ENCODE assay signal across 7 mouse cellular contexts in genomic region chr4:155735788-155736187, GRCm38 (mm10). TPM values are rescaled to one million over a fixed set of nuclear protein-coding genes. Genes with fewer than 3 reads are reported as not detected.
A peak's percentile ranks its signal among the peaks of the same experiment; 100 is the strongest.
DNase-seq lines count a peak whose midpoint lies in the region; ATAC-seq lines count a peak whose summit lies in the region.

No protein-coding gene starts in this region.

- no peak for DNase-seq in embryonic facial prominence, embryonic 14.5 days (ENCODE audit: low spot score)
- DNase-seq in left cerebral cortex, postnatal 36 days (ENCODE audit: low spot score in 2 of 2): no peak

- peak overlapping the region; percentile 91 for H3K9ac ChIP-seq in embryonic facial prominence, embryonic 14.5 days (ENCODE audit: low read depth, low read length)
- H3K9ac ChIP-seq in limb, embryonic 12.5 days (replicated peaks): peak overlapping the region; percentile 77
- peak overlapping the region; percentile 77 for H3K9ac ChIP-seq in stomach, embryonic 14.5 days (replicated peaks; ENCODE audit: low read depth, low read length)

- H3K4me2 ChIP-seq in embryonic facial prominence, embryonic 14.5 days (ENCODE audit: low read depth, low read length): peak overlapping the region; percentile 78
- H3K4me2 ChIP-seq in limb, embryonic 12.5 days: peak overlapping the region; percentile 93
- peak overlapping the region; percentile 58 for H3K4me2 ChIP-seq in stomach, embryonic 14.5 days (replicated peaks; ENCODE audit: low read depth, low read length)

- H3K27me3 ChIP-seq in megakaryocyte, embryonic 14.5 days (replicated peaks): no peaks in the 10 kb centered on the region
- H3K27me3 ChIP-seq in embryonic facial prominence, embryonic 14.5 days (replicated peaks; ENCODE audit: control insufficient read depth, insufficient read depth, low read length): no peaks in the 10 kb centered on the region
- no peaks in the 10 kb centered on the region for H3K27me3 ChIP-seq in limb, embryonic 12.5 days
- H3K27me3 ChIP-seq in stomach, embryonic 14.5 days (ENCODE audit: control insufficient read depth, insufficient read depth, low read length): no peaks in the 10 kb centered on the region

- intact Hi-C loops in left cerebral cortex, postnatal 36 days (cut with DNase I): no loop called here

- no peak for ATAC-seq in megakaryocyte, adult 5-6 weeks (ENCODE audit: poor library complexity, severe bottlenecking)
- ATAC-seq in embryonic facial prominence, embryonic 14.5 days (ENCODE audit: low read depth): no peak
- ATAC-seq in limb, embryonic 12.5 days (ENCODE audit: insufficient number of reproducible peaks, insufficient read depth, low FRiP score, low TSS enrichment, low read depth): no peak
- ATAC-seq in stomach, embryonic 14.5 days (ENCODE audit: insufficient number of reproducible peaks, insufficient read depth, low FRiP score, low read depth): no peak
- no peak for ATAC-seq in activated CD4-positive, CD25-positive, alpha-beta regulatory T cell, adult 4 months

- H3K9me3 ChIP-seq in megakaryocyte, embryonic 14.5 days: no peaks in the 10 kb centered on the region
- no peaks in the 10 kb centered on the region for H3K9me3 ChIP-seq in embryonic facial prominence, embryonic 14.5 days (ENCODE audit: control insufficient read depth, low read length)
- H3K9me3 ChIP-seq in limb, embryonic 12.5 days: no peaks in the 10 kb centered on the region
- H3K9me3 ChIP-seq in stomach, embryonic 14.5 days (ENCODE audit: control insufficient read depth, low read depth, low read length): no peaks in the 10 kb centered on the region

- peaks cover 83% of the 10 kb centered on the region for H3K36me3 ChIP-seq in megakaryocyte, embryonic 14.5 days (replicated peaks; ENCODE audit: low read length)
- peaks cover 44% of the 10 kb centered on the region; the same call in 1 of the 2 replicates for H3K36me3 ChIP-seq in embryonic facial prominence, embryonic 14.5 days (ENCODE audit: control insufficient read depth, insufficient read depth, low read length)
- H3K36me3 ChIP-seq in limb, embryonic 12.5 days: peaks cover 69% of the 10 kb centered on the region
- peaks cover 9% of the 10 kb centered on the region for H3K36me3 ChIP-seq in stomach, embryonic 14.5 days (ENCODE audit: control insufficient read depth, insufficient read depth, low read length)

- peak overlapping the region; percentile 97 for H3K4me3 ChIP-seq in megakaryocyte, embryonic 14.5 days (replicated peaks)
- peak overlapping the region; percentile 79 for H3K4me3 ChIP-seq in embryonic facial prominence, embryonic 14.5 days (ENCODE audit: low read depth, low read length)
- peak overlapping the region; percentile 85 for H3K4me3 ChIP-seq in limb, embryonic 12.5 days (replicated peaks)
- H3K4me3 ChIP-seq in stomach, embryonic 14.5 days (ENCODE audit: low read depth, low read length): peak overlapping the region; percentile 62

- H3K27ac ChIP-seq in embryonic facial prominence, embryonic 14.5 days (replicated peaks; ENCODE audit: low read depth, low read length): no peak overlapping the region
- H3K27ac ChIP-seq in limb, embryonic 12.5 days: peak overlapping the region; percentile 89
- no peak overlapping the region for H3K27ac ChIP-seq in stomach, embryonic 14.5 days (ENCODE audit: low read length)

- H3K4me1 ChIP-seq in megakaryocyte, embryonic 14.5 days: peaks cover 64% of the 10 kb centered on the region
- peaks cover 10% of the 10 kb centered on the region for H3K4me1 ChIP-seq in embryonic facial prominence, embryonic 14.5 days (ENCODE audit: control insufficient read depth, insufficient read depth, low read length)
- peaks cover 22% of the 10 kb centered on the region for H3K4me1 ChIP-seq in limb, embryonic 12.5 days (replicated peaks)
- peaks cover 7% of the 10 kb centered on the region for H3K4me1 ChIP-seq in stomach, embryonic 14.5 days (ENCODE audit: control insufficient read depth, insufficient read depth, low read length)

- 73% methylated on average over 5 of the region's 5 CpGs for WGBS in embryonic facial prominence, embryonic 14.5 days
- WGBS in limb, embryonic 12.5 days: 69% methylated on average over 5 of the region's 5 CpGs
- 66% methylated on average over 5 of the region's 5 CpGs for WGBS in stomach, embryonic 14.5 days

RNA-seq across cellular contexts. Expression of gene Tmem240, which starts 1.2 kb away (rescaled TPM):
- polyA plus RNA-seq in megakaryocyte, embryonic 14.5 days (2012; ENCODE audit: insufficient read depth, low replicate concordance): 1.2 and 3.2 TPM in 2 replicates
- total RNA-seq in megakaryocyte, adult 5-6 weeks (2015): 0.09 and 0.30 TPM in 2 replicates
- 0.18 TPM in 1 of 2 replicates, not detected in the other for total RNA-seq in megakaryocyte, adult 5-6 weeks (2017)
- 0.87 and 0.92 TPM in 2 replicates for polyA plus RNA-seq in embryonic facial prominence, embryonic 14.5 days (2014; fragmentation: Nextera tagmentation; extraction: Ambion mirVana)
- 1.4 and 1.6 TPM in 2 replicates for polyA plus RNA-seq in limb, embryonic 12.5 days (2016; fragmentation: Nextera tagmentation; extraction: Ambion mirVana)
- polyA plus RNA-seq in stomach, embryonic 14.5 days (2014; fragmentation: Nextera tagmentation; extraction: Ambion mirVana): 0.56 TPM in 2 replicates
- total RNA-seq in left cerebral cortex, postnatal 36 days (2021): 10 to 100 TPM; 55.5 to 62.2 TPM
- under 1 TPM in 1 of 2 experiments, not detected in 1; 0.22 TPM for polyA plus RNA-seq in activated CD4-positive, CD25-positive, alpha-beta regulatory T cell, adult 4 months (2017; shearing (Covaris generic))

RNA-seq across cellular contexts. Expression of gene Atad3a, which starts 25.1 kb away (rescaled TPM):
- 11.3 and 20.5 TPM in 2 replicates for polyA plus RNA-seq in megakaryocyte, embryonic 14.5 days (2012; ENCODE audit: insufficient read depth, low replicate concordance)
- total RNA-seq in megakaryocyte, adult 5-6 weeks (2015): 13.5 and 14.1 TPM in 2 replicates
- 17.8 and 22.9 TPM in 2 replicates for total RNA-seq in megakaryocyte, adult 5-6 weeks (2017)
- 77.0 and 77.9 TPM in 2 replicates for polyA plus RNA-seq in embryonic facial prominence, embryonic 14.5 days (2014; fragmentation: Nextera tagmentation; extraction: Ambion mirVana)
- 104 and 108 TPM in 2 replicates for polyA plus RNA-seq in limb, embryonic 12.5 days (2016; fragmentation: Nextera tagmentation; extraction: Ambion mirVana)
- 89.1 and 90.9 TPM in 2 replicates for polyA plus RNA-seq in stomach, embryonic 14.5 days (2014; fragmentation: Nextera tagmentation; extraction: Ambion mirVana)
- total RNA-seq in left cerebral cortex, postnatal 36 days (2021): 10 to 100 TPM; 37.5 to 48.3 TPM
- polyA plus RNA-seq in activated CD4-positive, CD25-positive, alpha-beta regulatory T cell, adult 4 months (2017; shearing (Covaris generic)): 10 to 100 TPM; 16.3 to 21.0 TPM

RNA-seq across cellular contexts. Expression of gene Ssu72, which starts 31.2 kb away (rescaled TPM):
- polyA plus RNA-seq in megakaryocyte, embryonic 14.5 days (2012; ENCODE audit: insufficient read depth, low replicate concordance): 37.1 and 112 TPM in 2 replicates
- total RNA-seq in megakaryocyte, adult 5-6 weeks (2015): 130 and 132 TPM in 2 replicates
- total RNA-seq in megakaryocyte, adult 5-6 weeks (2017): 125 and 133 TPM in 2 replicates
- 133 and 146 TPM in 2 replicates for polyA plus RNA-seq in embryonic facial prominence, embryonic 14.5 days (2014; fragmentation: Nextera tagmentation; extraction: Ambion mirVana)
- 143 and 145 TPM in 2 replicates for polyA plus RNA-seq in limb, embryonic 12.5 days (2016; fragmentation: Nextera tagmentation; extraction: Ambion mirVana)
- 140 and 145 TPM in 2 replicates for polyA plus RNA-seq in stomach, embryonic 14.5 days (2014; fragmentation: Nextera tagmentation; extraction: Ambion mirVana)
- 100 to 1,000 TPM in 1 of 2 experiments, 10 to 100 TPM in 1; 87.0 to 104 TPM for total RNA-seq in left cerebral cortex, postnatal 36 days (2021)
- 100 to 1,000 TPM; 158 to 181 TPM for polyA plus RNA-seq in activated CD4-positive, CD25-positive, alpha-beta regulatory T cell, adult 4 months (2017; shearing (Covaris generic))

RNA-seq across cellular contexts. Expression of gene Vwa1, which starts 38.7 kb away (rescaled TPM):
- polyA plus RNA-seq in megakaryocyte, embryonic 14.5 days (2012; ENCODE audit: insufficient read depth, low replicate concordance): 0.41 and 1.4 TPM in 2 replicates
- not detected in 2 replicates for total RNA-seq in megakaryocyte, adult 5-6 weeks (2015)
- total RNA-seq in megakaryocyte, adult 5-6 weeks (2017): 0.20 TPM in 1 of 2 replicates, not detected in the other
- 12.7 and 14.9 TPM in 2 replicates for polyA plus RNA-seq in embryonic facial prominence, embryonic 14.5 days (2014; fragmentation: Nextera tagmentation; extraction: Ambion mirVana)
- polyA plus RNA-seq in limb, embryonic 12.5 days (2016; fragmentation: Nextera tagmentation; extraction: Ambion mirVana): 8.3 and 8.8 TPM in 2 replicates
- 26.8 and 28.4 TPM in 2 replicates for polyA plus RNA-seq in stomach, embryonic 14.5 days (2014; fragmentation: Nextera tagmentation; extraction: Ambion mirVana)
- 10 to 100 TPM; 13.1 to 13.4 TPM for total RNA-seq in left cerebral cortex, postnatal 36 days (2021)
- under 1 TPM in 1 of 2 experiments, not detected in 1; 0.09 TPM for polyA plus RNA-seq in activated CD4-positive, CD25-positive, alpha-beta regulatory T cell, adult 4 months (2017; shearing (Covaris generic))

RNA-seq across cellular contexts. Expression of gene Fndc10, which starts 41.6 kb away (rescaled TPM):
- polyA plus RNA-seq in megakaryocyte, embryonic 14.5 days (2012; ENCODE audit: insufficient read depth, low replicate concordance): 0.44 and 4.7 TPM in 2 replicates
- total RNA-seq in megakaryocyte, adult 5-6 weeks (2015): 0.55 and 0.71 TPM in 2 replicates
- 0.26 and 0.45 TPM in 2 replicates for total RNA-seq in megakaryocyte, adult 5-6 weeks (2017)
- polyA plus RNA-seq in embryonic facial prominence, embryonic 14.5 days (2014; fragmentation: Nextera tagmentation; extraction: Ambion mirVana): 6.3 and 6.9 TPM in 2 replicates
- 9.3 and 11.2 TPM in 2 replicates for polyA plus RNA-seq in limb, embryonic 12.5 days (2016; fragmentation: Nextera tagmentation; extraction: Ambion mirVana)
- polyA plus RNA-seq in stomach, embryonic 14.5 days (2014; fragmentation: Nextera tagmentation; extraction: Ambion mirVana): 3.1 and 3.2 TPM in 2 replicates
- 10 to 100 TPM; 26.4 to 35.9 TPM for total RNA-seq in left cerebral cortex, postnatal 36 days (2021)
- 1 to 10 TPM; 1.2 to 1.9 TPM for polyA plus RNA-seq in activated CD4-positive, CD25-positive, alpha-beta regulatory T cell, adult 4 months (2017; shearing (Covaris generic))
